Mouse (Mus musculus) lung, adult 18-20 months (tissue): Measurements from ENCODE around the gene C2cd4b.

Experiments
- DNase-seq, 2 experiments: peaks; one replicate each; pipeline ENCODE4 v3.0.0; 2022; ENCODE audit warnings: mixed read lengths in 2 of 2

Gene C2cd4b

GRCm38 (mm10) chr9:67774201-67774600 lies 15.0 kb downstream of the C2cd4b start:
- peak; percentile 85 to 91 for DNase-seq

GRCm38 (mm10) chr9:67778553-67778952 lies 19.3 kb downstream of the C2cd4b start:
- no peak for DNase-seq

GRCm38 (mm10) chr9:67782786-67783185 lies 23.5 kb downstream of the C2cd4b start:
- peak in 1 of 2 experiments; percentile 29 for DNase-seq

- DNase-seq = no peak
Observed at GRCm38 (mm10) chr9:67783464-67783863, 24.2 kb downstream of the C2cd4b start.

GRCm38 (mm10) chr9:67783925-67784324 lies 24.7 kb downstream of the C2cd4b start:
- no peak for DNase-seq

GRCm38 (mm10) chr9:67786311-67786710 lies 27.1 kb downstream of the C2cd4b start:
- no peak for DNase-seq

GRCm38 (mm10) chr9:67787671-67788070 lies 28.4 kb downstream of the C2cd4b start:
- no peak for DNase-seq

- no peak for DNase-seq
Observed at GRCm38 (mm10) chr9:67792405-67792804, 33.2 kb downstream of the C2cd4b start.

GRCm38 (mm10) chr9:67793501-67793900 lies 34.3 kb downstream of the C2cd4b start:
- DNase-seq = no peak

GRCm38 (mm10) chr9:67794216-67794615 lies 35.0 kb downstream of the C2cd4b start:
- DNase-seq = no peak

GRCm38 (mm10) chr9:67794668-67795067 lies 35.4 kb downstream of the C2cd4b start:
- no peak for DNase-seq

GRCm38 (mm10) chr9:67795205-67795675 lies 36.0 kb downstream of the C2cd4b start:
- DNase-seq = no peak

- DNase-seq = no peak
Observed at GRCm38 (mm10) chr9:67799078-67799819, 40.0 kb downstream of the C2cd4b start.

GRCm38 (mm10) chr9:67802241-67802640 lies 43.0 kb downstream of the C2cd4b start:
- DNase-seq = peak; percentile 48 to 62

- no peak for DNase-seq
Observed at GRCm38 (mm10) chr9:67807000-67807399, 47.8 kb downstream of the C2cd4b start.

- no peak for DNase-seq
Observed at GRCm38 (mm10) chr9:67810527-67810926, 51.3 kb downstream of the C2cd4b start.
